Mouse (Mus musculus) retina, embryonic 14.5 days (tissue): ENCODE measurements around the gene Zdhhc11.
A peak's percentile ranks its signal among the peaks of the same experiment; 100 is the strongest.

Source experiments
- DNase-seq: peaks from one replicate; pipeline ENCODE4 v3.0.0-alpha.2; 2015; ENCODE audit warnings: low spot score

Zdhhc11 gene

GRCm38 (mm10) chr13:73963551-73963950, at the start of gene Zdhhc11:
Zdhhc11 (plus strand) TSS chr13:73963851.
- DNase-seq: no peak

DNA sequence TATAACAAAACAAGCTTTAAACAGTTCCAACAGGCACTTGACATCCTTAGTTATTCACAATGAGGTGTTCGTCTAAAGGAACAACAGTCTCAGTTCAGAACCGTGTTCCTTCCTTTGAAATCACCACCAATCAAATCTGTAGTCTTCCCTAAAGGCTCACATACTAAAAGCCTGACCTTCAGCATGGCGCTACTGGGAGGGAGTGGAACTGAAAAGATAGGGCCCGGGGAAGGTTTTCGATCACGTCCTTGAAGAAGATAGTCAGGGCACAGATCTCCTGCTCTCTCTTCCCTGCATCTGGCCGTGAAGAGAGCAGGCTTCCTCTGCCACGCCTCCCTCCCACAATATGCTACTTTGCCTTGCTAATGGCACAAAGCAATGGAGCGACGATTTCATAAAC, 31.4 kb upstream of the Zdhhc11 start:
- DNase-seq: no peak

DNA sequence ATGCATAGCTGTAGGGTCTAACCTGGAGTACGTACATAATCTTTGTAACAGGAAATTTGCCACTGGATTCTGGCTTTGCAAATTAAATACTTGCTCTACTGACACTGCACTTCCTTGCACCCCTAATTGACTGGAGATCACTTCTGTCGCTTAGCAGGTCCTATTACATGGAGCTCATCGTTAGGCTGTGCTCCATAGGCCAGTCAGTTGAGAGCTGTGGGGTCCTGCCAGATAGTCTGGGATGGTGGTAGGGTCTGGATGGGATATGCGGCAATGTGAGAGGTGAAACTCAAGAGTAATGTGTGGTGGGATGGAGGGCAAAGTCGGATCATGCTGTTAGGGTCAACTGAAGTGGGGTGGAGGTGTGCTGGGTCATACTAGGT, 26.7 kb upstream of the Zdhhc11 start:
- no peak for DNase-seq

- DNase-seq: peak; percentile 94
These were observed 26.1 kb upstream of the Zdhhc11 start, which contains the start of the genes Trip13 and Brd9 for GRCm38 (mm10) chr13:73937321-73938176. Trip13 (minus strand) TSS chr13:73937784. Brd9 (plus strand) TSS chr13:73937811.

DNA sequence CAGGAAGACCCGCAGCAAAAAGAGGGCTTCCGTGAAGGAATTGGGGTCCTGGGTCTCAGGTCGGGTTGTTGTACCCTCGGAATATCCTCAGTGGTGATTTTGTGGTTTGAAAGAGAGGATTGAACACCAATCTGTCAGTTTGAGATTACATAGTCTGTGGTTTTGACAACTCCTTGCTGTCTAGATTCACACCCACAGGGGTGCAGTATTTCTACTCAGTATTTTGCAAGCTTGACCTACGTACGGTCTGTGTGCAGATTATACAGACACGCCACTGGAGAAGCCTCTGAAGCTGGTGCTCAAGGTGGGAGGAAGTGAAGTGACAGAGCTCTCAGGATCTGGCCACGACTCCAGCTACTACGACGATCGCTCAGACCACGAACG, 25.5 kb upstream of the Zdhhc11 start:
- DNase-seq: no peak

DNA sequence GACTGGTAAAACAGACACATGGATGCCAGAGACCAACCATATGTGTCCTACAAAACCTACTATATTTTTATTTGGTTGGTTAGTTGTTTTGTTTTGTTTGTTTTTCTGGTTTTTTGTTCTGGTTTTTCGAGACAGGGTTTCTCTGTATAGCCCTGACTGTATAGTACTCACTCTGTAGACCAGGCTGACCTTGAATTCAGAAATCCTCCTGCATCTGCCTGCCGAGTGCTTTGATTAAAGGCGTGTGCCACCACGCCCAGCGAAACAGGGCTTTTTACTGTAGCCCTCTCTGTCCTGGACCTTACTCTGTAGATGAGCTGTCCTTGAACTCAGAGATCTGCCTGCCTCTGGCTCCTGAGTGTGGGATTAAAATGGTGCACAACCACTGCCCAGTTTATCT, 24.6 kb upstream of the Zdhhc11 start:
- no peak for DNase-seq

GRCm38 (mm10) chr13:73944606-73945005, 19.0 kb upstream of the Zdhhc11 start:
- no peak for DNase-seq

DNA sequence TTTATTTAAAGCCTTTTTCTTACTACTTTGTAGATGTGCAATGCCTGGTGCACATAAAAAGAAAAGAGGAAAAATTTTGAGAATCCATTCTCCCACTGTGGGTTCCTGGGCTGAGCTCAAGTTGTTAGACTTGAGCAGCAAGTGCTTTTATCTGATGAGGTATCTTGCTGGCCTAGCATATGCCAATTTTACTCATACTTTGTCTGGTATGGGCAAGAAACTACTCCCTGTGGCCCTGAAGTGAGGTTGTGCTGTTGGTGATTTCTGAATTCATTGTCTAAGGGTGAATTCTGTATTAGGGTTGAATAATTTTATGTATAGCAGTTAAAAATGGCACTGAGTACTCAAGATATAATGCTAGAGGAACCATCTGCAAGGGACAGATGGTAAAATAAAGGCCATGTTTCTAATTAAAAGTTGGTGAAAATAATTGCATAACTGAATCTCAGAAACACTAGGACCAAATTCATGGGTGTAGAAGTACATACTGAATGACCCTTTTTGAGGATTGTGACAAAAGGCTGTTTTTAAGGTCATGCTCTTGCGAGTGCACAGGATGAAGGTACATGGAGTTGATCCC, 10.0 kb upstream of the Zdhhc11 start:
- no peak for DNase-seq

DNA sequence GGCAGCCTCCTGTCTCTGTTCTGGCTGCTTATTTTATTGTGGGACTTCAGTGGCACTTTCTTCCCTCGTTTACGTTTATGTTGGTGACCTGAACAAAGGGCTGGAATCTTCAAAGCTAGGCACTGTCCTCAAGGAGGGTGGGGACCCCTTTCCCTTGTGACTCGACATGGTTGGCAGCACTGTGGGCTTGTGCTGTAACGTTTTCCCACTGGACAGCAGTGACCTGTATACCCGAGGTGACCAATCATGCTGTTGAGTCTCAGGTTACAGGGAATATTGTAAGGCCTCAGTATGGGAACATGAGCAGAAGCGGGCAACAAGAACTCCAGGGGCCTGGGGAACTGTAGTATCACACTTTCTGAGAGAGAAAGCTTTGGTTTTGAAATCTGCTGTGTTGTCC, 9.0 kb upstream of the Zdhhc11 start:
- no peak for DNase-seq

- no peak for DNase-seq
These were observed 8.1 kb upstream of the Zdhhc11 start for GRCm38 (mm10) chr13:73955531-73955930.

GRCm38 (mm10) chr13:73960117-73960652, 3.5 kb upstream of the Zdhhc11 start:
- no peak for DNase-seq

DNA sequence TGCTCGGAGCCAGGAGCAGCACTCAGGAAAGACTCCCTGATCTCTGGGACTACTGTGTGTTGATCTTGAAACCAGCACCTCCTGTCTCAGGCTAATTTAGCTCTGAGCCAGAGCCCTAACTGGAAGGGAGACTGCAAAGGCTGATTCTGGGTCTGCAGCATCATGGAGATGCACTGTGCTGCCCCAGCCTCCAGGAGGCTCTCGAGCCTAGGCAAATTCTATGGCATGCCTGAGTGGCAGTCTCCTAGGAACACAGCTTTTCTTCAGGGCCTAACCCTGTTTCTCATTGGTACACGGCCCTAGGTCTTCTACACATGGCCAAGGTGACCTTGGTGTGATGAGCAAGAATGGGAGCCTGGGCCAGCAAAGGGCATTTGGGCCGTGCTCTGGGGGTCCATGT, 2.5 kb upstream of the Zdhhc11 start:
- DNase-seq: no peak

GRCm38 (mm10) chr13:73970545-73971448, 7.1 kb downstream of the Zdhhc11 start:
- DNase-seq: peak; percentile 83

GRCm38 (mm10) chr13:73974523-73974922, 10.9 kb downstream of the Zdhhc11 start:
- DNase-seq: no peak

DNA sequence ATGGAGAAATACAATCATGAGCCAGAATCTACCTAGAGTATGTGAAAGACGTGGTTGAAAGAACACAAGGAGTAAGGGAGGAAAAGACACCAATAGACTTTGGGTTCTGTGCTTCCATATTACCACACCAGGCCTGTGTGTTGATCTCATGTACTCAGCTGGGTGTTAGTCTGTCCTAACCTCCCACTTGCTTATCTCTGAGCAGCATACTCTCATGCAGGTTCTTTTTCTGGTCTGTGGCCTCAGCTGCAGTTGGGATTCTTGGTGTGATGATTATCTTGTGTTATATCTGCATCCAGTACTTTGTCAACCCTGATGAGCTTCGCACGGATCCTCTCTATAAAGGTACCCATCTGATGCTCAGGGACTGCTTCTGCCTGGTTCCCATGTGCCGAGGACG, 13.3 kb downstream of the Zdhhc11 start:
- DNase-seq: no peak

GRCm38 (mm10) chr13:73990325-73990724, 26.7 kb downstream of the Zdhhc11 start:
- no peak for DNase-seq

- no peak for DNase-seq
These were observed 27.1 kb downstream of the Zdhhc11 start for GRCm38 (mm10) chr13:73990761-73991160.

DNA sequence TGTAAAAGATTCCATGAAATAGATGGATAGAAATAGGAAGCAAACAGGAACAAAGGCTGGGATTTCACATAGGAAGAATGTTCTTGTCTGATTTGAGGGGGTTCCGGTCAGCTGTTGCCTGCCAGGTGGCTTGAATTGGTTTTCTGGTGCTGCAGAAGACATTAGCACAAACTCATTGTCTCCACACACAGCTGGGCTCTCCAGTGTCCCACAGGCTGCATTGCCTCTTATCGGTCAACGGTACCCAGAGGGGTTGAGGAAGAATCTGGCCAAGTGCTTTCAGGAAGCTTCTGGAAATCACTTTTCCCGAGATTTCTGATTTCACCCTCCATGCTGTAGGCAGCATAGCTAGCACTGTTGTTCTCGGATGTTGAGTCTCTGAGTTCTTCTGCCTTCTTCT, 27.6 kb downstream of the Zdhhc11 start:
- DNase-seq: no peak

- no peak for DNase-seq
These were observed 32.8 kb downstream of the Zdhhc11 start for GRCm38 (mm10) chr13:73996456-73996855.

- no peak for DNase-seq
These were observed 36.9 kb downstream of the Zdhhc11 start for GRCm38 (mm10) chr13:74000519-74000918.

- no peak for DNase-seq
These were observed 37.3 kb downstream of the Zdhhc11 start for GRCm38 (mm10) chr13:74000961-74001360.

DNA sequence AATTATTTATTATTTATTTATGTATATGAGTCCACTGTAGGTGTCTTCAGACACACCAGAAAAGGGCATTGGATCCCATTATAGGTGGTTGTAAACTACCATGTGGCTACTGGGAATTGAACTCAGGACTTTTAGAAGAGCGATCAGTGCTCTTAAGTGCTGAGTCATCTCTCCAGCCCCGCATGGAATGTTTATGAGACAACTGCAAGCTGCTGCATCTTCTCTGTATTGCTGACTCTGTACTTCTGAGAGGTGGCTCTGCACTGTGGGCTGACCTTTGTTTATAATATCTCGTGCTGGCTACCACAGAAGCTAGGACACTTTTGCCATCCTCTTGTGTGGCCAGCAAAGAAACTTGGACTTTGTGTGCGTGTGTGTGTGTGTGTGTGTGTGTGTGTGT, 37.8 kb downstream of the Zdhhc11 start:
- DNase-seq: no peak
